Mouse (Mus musculus): ENCODE measurements around the gene Rilpl1.

Gene Rilpl1

GRCm38 (mm10) chr5:124454082-124454419 is 77.1 kb downstream of the Rilpl1 start:
- DNase-seq (ENCODE audit: inconsistent age in 2 of 2, low spot score in 1 of 2) = peak in 1 of 2 experiments; percentile 35

GRCm38 (mm10) chr5:124453339-124454081 is 77.7 kb downstream of the Rilpl1 start:
- DNase-seq (ENCODE audit: inconsistent age in 2 of 2, low spot score in 1 of 2) = peak in 1 of 2 experiments; percentile 35

- peak in 1 of 2 experiments; percentile 39 for DNase-seq (ENCODE audit: inconsistent age in 2 of 2, low spot score in 1 of 2)
Measured at GRCm38 (mm10) chr5:124452494-124453228, 78.5 kb downstream of the Rilpl1 start.

GRCm38 (mm10) chr5:124450641-124451340 is 80.4 kb downstream of the Rilpl1 start:
- peak in 1 of 2 experiments; percentile 26 for DNase-seq (ENCODE audit: inconsistent age in 2 of 2, low spot score in 1 of 2)

- DNase-seq (ENCODE audit: inconsistent age in 2 of 2, low spot score in 1 of 2) = peak in 1 of 2 experiments; percentile 32
Measured at GRCm38 (mm10) chr5:124450051-124450450, 81.1 kb downstream of the Rilpl1 start.

GRCm38 (mm10) chr5:124449494-124449893 is 81.7 kb downstream of the Rilpl1 start:
- DNase-seq (ENCODE audit: inconsistent age in 2 of 2, low spot score in 1 of 2) = peak; percentile 71 to 83

GRCm38 (mm10) chr5:124446301-124446881 is 84.8 kb downstream of the Rilpl1 start:
- DNase-seq (ENCODE audit: inconsistent age in 2 of 2, low spot score in 1 of 2) = peak; percentile 86 to 94

GRCm38 (mm10) chr5:124445621-124446293 is 85.4 kb downstream of the Rilpl1 start:
- DNase-seq (ENCODE audit: inconsistent age in 2 of 2, low spot score in 1 of 2) = peak; percentile 71 to 90

GRCm38 (mm10) chr5:124444661-124445561 is 86.3 kb downstream of the Rilpl1 start:
- peak; percentile 83 to 94 for DNase-seq (ENCODE audit: inconsistent age in 2 of 2, low spot score in 1 of 2)

GRCm38 (mm10) chr5:124444208-124444607 is 87.0 kb downstream of the Rilpl1 start:
- no peak for DNase-seq (ENCODE audit: inconsistent age in 2 of 2, low spot score in 1 of 2)

Data from adrenal gland, adult (tissue).